Mouse (Mus musculus) heart, postnatal 0 days (tissue): ENCODE data around the gene Sprr2a2. TPM values are rescaled to one million over a fixed set of nuclear protein-coding genes. Genes with fewer than 3 reads are reported as not detected.
"Not testable (repeated sequence)": the region's sequence is repeated elsewhere in the genome, so short reads cannot be mapped to it uniquely, and the experiment has no call there.

Source experiments
- ATAC-seq: fragments of 200-750 bp; cut with Nextera tagmentation; 2 replicates; pipeline ENCODE4 v1.8.0; 2017; ENCODE audit warnings: low read depth, moderate number of reproducible peaks, moderate library complexity; ENCODE audit not compliant: insufficient read depth
- DNase-seq: peaks from one replicate; pipeline ENCODE4 v3.0.0-alpha.2; 2016; ENCODE audit warnings: low spot score
- H3K27ac ChIP-seq: fragments of 300-500 bp; sonication (generic); 2 replicates; pipeline ENCODE4 v1.5.1; 2014; ENCODE audit warnings: low read depth, mild to moderate bottlenecking
- H3K27me3 ChIP-seq: fragments of 300-500 bp; sonication (generic); 2 replicates; pipeline ENCODE4 v1.6.1; 2014; ENCODE audit warnings: low read length, mixed read lengths; ENCODE audit not compliant: control insufficient read depth, insufficient read depth
- H3K36me3 ChIP-seq: fragments of 300-500 bp; sonication (generic); replicated peaks from 2 replicates; pipeline ENCODE4 v1.6.1; 2014; ENCODE audit warnings: low read length, mixed read lengths; ENCODE audit not compliant: control insufficient read depth, insufficient read depth
- H3K4me1 ChIP-seq: fragments of 300-500 bp; sonication (generic); 2 replicates; pipeline ENCODE4 v1.6.1; 2014; ENCODE audit warnings: antibody characterized with exemption; ENCODE audit not compliant: control insufficient read depth, insufficient read depth
- H3K4me2 ChIP-seq: fragments of 300-500 bp; sonication (generic); 2 replicates; pipeline ENCODE4 v1.6.1; 2014; ENCODE audit warnings: low read depth, mild to moderate bottlenecking, low read length, moderate library complexity
- H3K4me3 ChIP-seq: fragments of 300-500 bp; sonication (generic); 2 replicates; pipeline ENCODE4 v1.5.1; 2014; ENCODE audit warnings: low read depth, low read length
- H3K9ac ChIP-seq: fragments of 300-500 bp; sonication (generic); replicated peaks from 2 replicates; pipeline ENCODE4 v1.6.1; 2014; ENCODE audit warnings: low read depth, low read length, mixed read lengths
- H3K9me3 ChIP-seq: fragments of 300-500 bp; sonication (generic); replicated peaks from 2 replicates; pipeline ENCODE4 v1.6.1; 2016; ENCODE audit warnings: low read length; ENCODE audit not compliant: control insufficient read depth
- WGBS: fragments of 180-500 bp; shearing (Covaris S2); extraction: QIAGEN DNeasy Blood & Tissue Kit; methylation state at CpG from one replicate; pipeline ENCODE4 v1.1.7; 2014; 5-methylcytosine and 5-hydroxymethylcytosine counted together
- polyA plus RNA-seq: library from polyadenylated mRNA; unstranded; fragments of >200 nt; fragmentation: Nextera tagmentation; extraction: Ambion mirVana; gene quantifications from 2 replicates; pipeline ENCODE4 v1.2.1, GENCODE M21; 2015
- total RNA-seq: library from RNA; depleted of rRNA; stranded (reverse); fragments of >200 nt; gene quantifications from 2 replicates; pipeline ENCODE4 v1.2.3, GENCODE M21; 2014; ENCODE audit warnings: low replicate concordance; rRNA removed

Sprr2a2 gene
- total and polyA plus RNA-seq, 2 experiments from 2014 or later, result 12.1 to 38.9 TPM

- not testable (repeated sequence) for H3K4me1 ChIP-seq, H3K27me3 ChIP-seq, ATAC-seq, H3K4me3 ChIP-seq, H3K9me3 ChIP-seq, H3K27ac ChIP-seq, H3K9ac ChIP-seq, DNase-seq, H3K36me3 ChIP-seq, H3K4me2 ChIP-seq
- WGBS, result 72% methylated on average over 5 of the region's 6 CpGs
Measured at GRCm38 (mm10) chr3:92288489-92288888, 72.8 kb downstream of the Sprr2a2 start.

Other genes with a start within 250 kb of the Sprr2a2 start
- not detected in 2 replicates for gene Pglyrp3, start 201.3 kb upstream of the Sprr2a2 start, total RNA-seq
- not detected in 2 replicates for gene Pglyrp3, start 201.3 kb upstream of the Sprr2a2 start, polyA plus RNA-seq
- gene Lor, start 132.8 kb upstream of the Sprr2a2 start, total RNA-seq, result not detected in 2 replicates
- gene Lor, start 132.8 kb upstream of the Sprr2a2 start, polyA plus RNA-seq, result 0.08 and 0.29 TPM in 2 replicates
- gene Prr9, start 92.0 kb upstream of the Sprr2a2 start, total RNA-seq, result not detected in 2 replicates
- not detected in 2 replicates for gene Prr9, start 92.0 kb upstream of the Sprr2a2 start, polyA plus RNA-seq
- not detected in 2 replicates for gene Lelp1, start 73.2 kb upstream of the Sprr2a2 start, total RNA-seq
- not detected in 2 replicates for gene Lelp1, start 73.2 kb upstream of the Sprr2a2 start, polyA plus RNA-seq
- gene Sprr2a1, start 121 bp upstream of the Sprr2a2 start, total RNA-seq, result 0.15 TPM in 1 of 2 replicates, not detected in the other
- 0.25 TPM in 1 of 2 replicates, not detected in the other for gene Sprr2a1, start 121 bp upstream of the Sprr2a2 start, polyA plus RNA-seq
- gene Sprr2a3, start 69.5 kb downstream of the Sprr2a2 start, total RNA-seq, result 2.1 and 7.9 TPM in 2 replicates
- 0.34 and 0.72 TPM in 2 replicates for gene Sprr2a3, start 69.5 kb downstream of the Sprr2a2 start, polyA plus RNA-seq
- not detected in 2 replicates for gene Sprr2b, start 100.7 kb downstream of the Sprr2a2 start, total RNA-seq
- gene Sprr2b, start 100.7 kb downstream of the Sprr2a2 start, polyA plus RNA-seq, result 0.20 TPM in 1 of 2 replicates, not detected in the other
- not detected in 2 replicates for gene Sprr2d, start 123.2 kb downstream of the Sprr2a2 start, total RNA-seq
- not detected in 2 replicates for gene Sprr2d, start 123.2 kb downstream of the Sprr2a2 start, polyA plus RNA-seq
- gene Sprr2e, start 136.2 kb downstream of the Sprr2a2 start, total RNA-seq, result not detected in 2 replicates
- gene Sprr2e, start 136.2 kb downstream of the Sprr2a2 start, polyA plus RNA-seq, result not detected in 2 replicates
- not detected in 2 replicates for gene Sprr2f, start 149.3 kb downstream of the Sprr2a2 start, total RNA-seq
- not detected in 2 replicates for gene Sprr2f, start 149.3 kb downstream of the Sprr2a2 start, polyA plus RNA-seq
- gene Sprr2h, start 169.8 kb downstream of the Sprr2a2 start, total RNA-seq, result not detected in 2 replicates
- gene Sprr2h, start 169.8 kb downstream of the Sprr2a2 start, polyA plus RNA-seq, result not detected in 2 replicates
- not detected in 2 replicates for gene Sprr2i, start 192.1 kb downstream of the Sprr2a2 start, total RNA-seq
- gene Sprr2i, start 192.1 kb downstream of the Sprr2a2 start, polyA plus RNA-seq, result not detected in 2 replicates
- gene Sprr2j-ps, start 202.2 kb downstream of the Sprr2a2 start, total RNA-seq, result not detected in 2 replicates
- not detected in 2 replicates for gene Sprr2j-ps, start 202.2 kb downstream of the Sprr2a2 start, polyA plus RNA-seq
- 1.3 and 2.1 TPM in 2 replicates for gene Gm9774, start 213.5 kb downstream of the Sprr2a2 start, total RNA-seq
- gene Gm9774, start 213.5 kb downstream of the Sprr2a2 start, polyA plus RNA-seq, result 5.9 and 6.2 TPM in 2 replicates
- gene Sprr2k, start 216.7 kb downstream of the Sprr2a2 start, total RNA-seq, result not detected in 2 replicates
- gene Sprr2k, start 216.7 kb downstream of the Sprr2a2 start, polyA plus RNA-seq, result not detected in 2 replicates
- not detected in 2 replicates for gene Sprr1b, start 222.9 kb downstream of the Sprr2a2 start, total RNA-seq
- not detected in 2 replicates for gene Sprr1b, start 222.9 kb downstream of the Sprr2a2 start, polyA plus RNA-seq
- gene Sprr3, start 242.8 kb downstream of the Sprr2a2 start, total RNA-seq, result not detected in 2 replicates
- gene Sprr3, start 242.8 kb downstream of the Sprr2a2 start, polyA plus RNA-seq, result not detected in 2 replicates